Mouse (Mus musculus) erythroblast, embryonic 14.5 days (primary cell): ENCODE data around the gene Glt1d1.

Experiments
- GATA1 ChIP-seq: IDR thresholded peaks from 2 replicates; pipeline ENCODE4 v1.6.1; 2012; ENCODE audit warnings: low read length, inconsistent platforms, mixed read lengths
- TAL1 ChIP-seq: IDR thresholded peaks from 3 replicates; pipeline ENCODE4 v1.6.1; 2012; ENCODE audit warnings: low read length, inconsistent platforms, mixed read lengths

- no peak for TF ChIP-seq GATA1
- no peak for TF ChIP-seq TAL1
Observed at GRCm38 (mm10) chr5:127616151-127616550, 15.9 kb upstream of the Glt1d1 start.
